Mouse (Mus musculus) thymus, postnatal 14 days (tissue): ENCODE data around the gene Gal3st2b.
"Not testable (repeated sequence)": the region's sequence is repeated elsewhere in the genome, so short reads cannot be mapped to it uniquely, and the experiment has no call there.

Source experiments
- DNase-seq: peaks from one replicate; pipeline ENCODE4 v3.0.0; 2021

Gal3st2b gene

DNA sequence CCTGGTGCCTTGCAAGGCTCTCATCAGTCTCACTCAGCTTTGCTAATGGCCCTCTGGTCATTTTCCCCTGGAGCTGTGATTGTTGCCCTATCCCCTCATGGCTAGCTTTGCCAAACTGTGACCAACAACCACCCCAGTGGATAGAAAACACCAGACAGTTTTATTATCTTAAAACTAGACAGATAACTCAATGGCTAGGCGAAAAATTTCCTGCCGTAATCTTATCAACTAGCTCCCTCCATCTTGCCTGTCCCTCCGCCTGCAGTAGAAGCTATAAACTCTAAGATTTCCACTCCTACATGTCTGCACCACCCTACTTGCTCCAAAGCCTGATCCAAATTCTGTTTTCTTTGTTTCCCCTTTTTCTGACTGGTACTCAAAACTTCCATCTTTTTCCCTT lies 68.1 kb downstream of the Gal3st2b start:
- DNase-seq: no peak

DNA sequence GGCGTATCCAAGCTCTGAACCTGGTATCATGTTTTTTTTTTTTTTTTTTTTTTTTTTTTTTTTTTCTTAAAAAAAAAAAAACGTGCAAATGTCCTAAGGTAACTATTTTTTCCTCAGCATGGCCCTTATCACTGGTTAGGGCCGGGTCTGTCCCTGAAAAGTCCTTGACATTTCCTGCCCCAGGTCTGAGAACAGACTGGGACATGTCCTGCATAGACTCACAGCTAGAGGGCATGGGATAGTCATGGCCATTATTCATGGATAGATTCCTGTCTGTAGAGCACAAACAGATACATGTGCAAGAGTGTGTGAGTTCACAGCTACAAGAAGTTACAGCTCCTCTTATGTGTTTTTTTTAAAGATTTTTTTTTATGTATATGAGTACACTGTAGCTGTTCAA lies 70.7 kb downstream of the Gal3st2b start:
- DNase-seq: no peak

DNA sequence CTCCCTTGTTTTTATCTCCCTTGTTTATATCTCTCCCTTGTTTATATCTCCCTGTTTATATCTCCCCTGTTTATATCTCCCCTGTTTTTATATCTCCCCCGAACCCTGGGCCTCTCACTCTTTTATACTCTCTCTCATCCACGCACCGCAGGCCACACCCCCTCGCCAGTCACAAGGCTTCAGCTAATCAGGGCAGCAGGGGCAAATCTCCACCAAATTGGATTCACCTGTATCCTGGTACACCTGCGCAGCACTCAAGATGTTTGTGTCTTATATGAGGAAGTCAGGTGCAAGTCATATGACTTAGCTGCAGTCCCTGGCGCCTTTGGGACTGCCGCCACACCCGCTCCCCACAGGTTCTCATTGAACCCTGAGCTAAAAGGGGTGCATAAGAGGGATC lies 72.1 kb downstream of the Gal3st2b start, which contains the start of gene Gal3st2c:
TSS of gene Gal3st2c (plus strand) at position 301 of the 400 bp plus-strand sequence.
- DNase-seq: not testable (repeated sequence)

GRCm38 (mm10) chr1:93991068-93991467 lies 73.0 kb downstream of the Gal3st2b start:
- DNase-seq: not testable (repeated sequence)

DNA sequence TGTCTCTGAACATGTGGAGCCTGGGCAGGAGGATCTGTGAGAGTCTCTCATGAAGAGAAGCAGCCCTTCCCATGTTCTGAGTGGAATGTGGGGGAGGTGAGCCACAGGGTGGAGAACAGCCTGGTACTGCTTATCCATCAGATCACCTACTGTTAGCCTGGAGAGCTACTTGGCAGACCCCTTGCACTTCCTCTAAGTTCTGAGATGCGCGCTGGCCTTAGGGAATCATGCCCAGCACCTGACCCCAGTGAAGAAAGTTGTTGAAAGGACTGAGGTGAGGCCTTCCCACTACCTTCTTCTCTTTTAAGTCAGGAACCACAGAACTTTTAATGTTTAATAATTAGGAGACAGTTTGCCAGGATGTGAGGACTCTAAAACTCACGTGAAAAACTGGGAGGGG lies 73.4 kb downstream of the Gal3st2b start:
- not testable (repeated sequence) for DNase-seq
